Mouse (Mus musculus): ENCODE results near the gene Ifitm3.
"Not testable (repeated sequence)": the region's sequence is repeated elsewhere in the genome, so short reads cannot be mapped to it uniquely, and the experiment has no call there.

Gene Ifitm3

GRCm38 (mm10) chr7:141010593-141010992 is at the start of gene Ifitm3:
TSS of gene Ifitm3 (minus strand) at chr7:141010770.
- DNase-seq = peak; percentile 72 to 79

DNA sequence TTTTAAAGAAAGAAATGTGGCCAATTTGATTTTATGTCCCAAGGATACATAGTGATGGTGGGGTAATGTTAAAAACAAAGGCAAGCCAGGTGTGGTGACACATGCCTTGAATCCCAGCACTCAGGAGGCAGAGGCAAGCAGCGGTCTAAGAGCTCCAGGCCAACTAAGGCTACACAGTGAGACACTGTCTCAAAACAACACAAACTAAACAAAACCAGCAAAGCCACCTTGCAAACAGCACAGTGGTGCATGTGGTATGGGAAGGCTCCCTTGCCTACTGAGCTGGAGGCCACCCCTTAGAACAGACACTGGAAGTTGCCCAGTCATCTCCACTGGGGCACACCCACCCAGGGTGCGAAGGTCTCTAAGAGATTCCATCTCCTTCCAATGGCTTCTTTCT is 49.4 kb upstream of the Ifitm3 start:
- no peak for DNase-seq

- no peak for DNase-seq
These were observed 48.2 kb upstream of the Ifitm3 start for GRCm38 (mm10) chr7:141058601-141059341.

GRCm38 (mm10) chr7:141057541-141057940 is 47.0 kb upstream of the Ifitm3 start:
- peak; percentile 39 to 66 for DNase-seq

DNA sequence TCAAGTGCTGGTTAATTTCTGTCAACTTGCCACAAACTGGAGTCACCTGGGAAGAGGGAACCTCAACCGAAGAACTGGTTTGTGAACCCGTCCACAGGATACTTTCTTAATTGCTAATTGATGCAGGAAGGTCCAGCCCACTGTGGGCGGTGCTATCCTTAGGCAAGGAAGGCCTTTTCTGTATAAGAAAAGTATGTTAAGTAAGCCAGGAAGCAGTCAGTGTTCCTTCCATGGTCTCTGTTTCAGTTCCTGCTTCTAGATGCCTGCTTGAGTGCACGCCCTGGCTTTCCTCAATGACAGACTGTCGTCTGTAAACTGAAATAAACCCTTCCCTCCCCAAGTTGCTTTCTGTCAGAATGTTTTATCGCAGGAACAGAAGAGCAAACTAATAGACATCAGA is 46.4 kb upstream of the Ifitm3 start:
- DNase-seq = no peak

- no peak for DNase-seq
These were observed 45.2 kb upstream of the Ifitm3 start for GRCm38 (mm10) chr7:141055785-141056184.

DNA sequence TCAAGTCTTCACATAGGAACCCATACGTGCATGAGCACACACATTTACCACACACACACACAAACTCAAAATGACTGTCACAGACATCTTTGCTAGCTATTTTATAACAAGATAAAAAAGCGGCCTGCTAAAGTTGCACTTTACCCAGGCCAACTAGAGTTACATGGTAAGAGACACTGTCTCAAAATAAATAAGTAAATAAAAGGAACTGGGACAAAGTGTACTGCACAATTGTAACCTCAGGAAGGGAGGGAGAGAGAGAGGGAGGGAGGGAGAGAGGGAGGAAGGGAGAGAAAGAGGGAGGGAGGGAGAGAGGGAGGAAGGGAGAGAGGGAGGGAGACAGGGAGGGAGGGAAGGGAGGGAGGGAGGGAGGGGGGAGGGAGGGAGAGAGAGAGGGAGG is 41.9 kb upstream of the Ifitm3 start:
- DNase-seq = peak in 1 of 2 experiments; percentile 34

- peak in 1 of 2 experiments; percentile 27 for DNase-seq
These were observed 41.4 kb upstream of the Ifitm3 start for GRCm38 (mm10) chr7:141052016-141052415.

- DNase-seq = no peak
These were observed 40.6 kb upstream of the Ifitm3 start for GRCm38 (mm10) chr7:141051060-141051685.

GRCm38 (mm10) chr7:141049326-141049725 is 38.8 kb upstream of the Ifitm3 start:
- no peak for DNase-seq

GRCm38 (mm10) chr7:141048226-141049218 is 38.0 kb upstream of the Ifitm3 start:
- peak; percentile 93 to 97 for DNase-seq

DNA sequence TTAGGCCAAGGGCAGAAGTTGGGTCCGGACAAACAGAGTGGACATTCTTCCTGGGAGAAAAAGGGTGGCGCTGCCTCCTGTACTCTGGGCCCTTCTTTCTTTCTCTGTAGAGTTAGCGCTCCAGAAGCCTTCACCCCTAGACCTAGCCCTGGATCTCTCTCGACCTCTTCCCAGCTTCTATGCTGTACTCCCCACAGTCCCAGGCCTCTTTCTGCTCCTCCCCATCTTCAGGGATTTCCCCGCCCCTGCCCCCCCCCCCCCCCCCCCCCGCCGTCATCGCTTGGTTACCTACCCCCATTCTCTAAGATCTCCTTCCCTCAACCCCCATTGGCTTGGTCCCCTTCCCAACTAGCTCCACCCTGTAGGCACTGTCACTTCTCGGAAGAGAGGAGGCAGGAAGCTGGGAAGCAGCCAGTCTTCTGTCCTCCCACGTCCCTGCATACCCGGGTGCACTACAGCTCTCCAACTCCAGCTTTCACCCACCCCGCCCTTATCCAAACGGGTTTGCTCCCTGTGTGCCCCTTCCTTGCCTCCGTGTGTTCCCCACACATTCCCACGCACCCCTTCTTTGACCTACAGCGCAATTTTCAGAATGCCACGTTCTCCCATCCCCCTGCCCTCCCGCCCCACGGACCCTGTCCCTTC is 37.1 kb upstream of the Ifitm3 start:
- peak; percentile 80 to 86 for DNase-seq

GRCm38 (mm10) chr7:141046931-141047580 is 36.5 kb upstream of the Ifitm3 start:
- peak; percentile 39 to 46 for DNase-seq

DNA sequence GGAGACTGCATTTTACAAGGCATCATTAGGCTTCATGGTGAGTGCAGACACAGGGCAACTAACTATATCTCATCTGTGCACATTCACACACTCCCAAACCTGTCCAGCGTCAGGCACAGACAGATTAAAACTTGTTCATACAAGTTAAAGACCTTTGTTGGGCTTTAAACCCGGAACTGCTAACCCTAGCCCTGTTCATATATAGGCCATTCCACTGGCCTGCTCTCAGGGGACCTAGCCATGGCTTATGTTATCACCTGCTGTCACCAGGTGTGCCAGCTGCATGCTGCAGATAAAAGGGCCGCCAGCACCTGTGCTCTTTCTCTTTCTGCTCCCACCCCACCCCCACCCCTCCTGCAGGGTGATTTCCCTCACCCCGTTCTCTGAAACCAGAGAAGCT is 32.0 kb upstream of the Ifitm3 start:
- DNase-seq = no peak

- DNase-seq = peak; percentile 82 to 84
These were observed 31.1 kb upstream of the Ifitm3 start for GRCm38 (mm10) chr7:141041661-141042060.

DNA sequence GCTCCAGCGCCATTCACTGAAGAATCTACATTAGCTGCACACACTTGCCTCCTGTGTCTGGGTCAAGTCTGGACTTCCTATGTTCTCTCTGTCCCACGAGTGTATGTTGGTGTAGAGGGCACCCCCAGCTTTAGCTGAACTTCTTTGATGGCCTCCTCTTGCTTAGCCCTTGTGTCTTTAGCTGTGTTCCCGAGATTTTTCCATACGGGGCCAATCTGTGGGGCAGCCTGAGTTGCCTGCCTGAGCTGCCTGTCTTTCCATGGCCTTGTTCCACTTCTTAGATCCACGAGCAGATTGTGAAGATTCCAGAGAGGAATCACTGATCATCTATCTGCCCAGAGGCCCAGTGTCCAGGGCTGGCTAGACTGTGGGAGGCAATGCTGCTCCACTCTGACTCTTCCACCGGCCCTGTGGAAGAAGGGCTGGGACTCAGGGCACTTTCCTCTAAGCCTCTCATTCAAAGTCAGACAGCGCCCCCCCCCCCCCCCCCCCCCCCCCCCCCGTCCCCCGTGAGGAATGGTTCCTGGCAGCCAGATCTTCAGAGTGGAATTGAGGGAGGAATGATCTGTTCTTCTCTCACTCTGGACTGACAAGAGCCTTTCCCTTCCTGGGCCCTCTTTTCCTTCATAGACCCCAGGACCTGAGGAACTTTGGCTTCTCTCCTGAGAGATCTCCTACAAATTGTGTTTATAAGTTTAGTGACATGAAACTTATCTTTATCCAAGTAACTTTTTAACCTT is 30.5 kb upstream of the Ifitm3 start:
- DNase-seq = no peak

DNA sequence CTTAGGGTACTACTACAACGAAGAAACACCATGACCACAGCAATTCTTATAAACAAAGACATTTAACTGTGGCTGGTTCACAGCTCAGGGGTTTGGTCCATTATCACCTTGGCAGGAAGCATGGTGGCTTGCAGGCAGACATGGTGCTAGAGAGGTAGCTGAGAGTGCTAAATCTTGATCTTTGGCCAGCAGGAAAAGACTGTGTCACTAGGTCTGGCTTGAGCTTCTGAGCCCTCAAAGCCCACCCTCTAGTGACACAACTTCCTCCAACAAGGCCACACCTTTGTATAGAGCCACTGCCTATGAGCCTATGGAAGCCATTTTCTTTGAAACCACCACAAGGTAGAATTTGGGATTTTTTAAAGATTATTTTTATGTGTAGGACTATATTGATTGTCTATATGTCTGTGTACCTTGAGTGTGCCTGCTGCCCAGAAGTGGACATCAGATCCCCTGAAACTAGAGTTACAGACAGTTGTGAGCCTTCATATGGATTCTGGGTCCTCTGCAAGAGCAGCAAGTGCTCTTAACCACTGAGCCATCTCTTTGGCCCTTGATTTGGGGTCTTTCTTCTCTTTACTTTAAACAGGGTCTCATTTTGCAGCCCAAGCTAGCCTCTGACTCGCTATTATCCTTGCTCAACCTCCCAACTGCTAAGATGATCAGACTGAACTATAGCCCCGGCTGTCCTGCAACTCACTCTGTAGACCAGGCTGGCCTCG is 29.0 kb upstream of the Ifitm3 start:
- DNase-seq = no peak

DNA sequence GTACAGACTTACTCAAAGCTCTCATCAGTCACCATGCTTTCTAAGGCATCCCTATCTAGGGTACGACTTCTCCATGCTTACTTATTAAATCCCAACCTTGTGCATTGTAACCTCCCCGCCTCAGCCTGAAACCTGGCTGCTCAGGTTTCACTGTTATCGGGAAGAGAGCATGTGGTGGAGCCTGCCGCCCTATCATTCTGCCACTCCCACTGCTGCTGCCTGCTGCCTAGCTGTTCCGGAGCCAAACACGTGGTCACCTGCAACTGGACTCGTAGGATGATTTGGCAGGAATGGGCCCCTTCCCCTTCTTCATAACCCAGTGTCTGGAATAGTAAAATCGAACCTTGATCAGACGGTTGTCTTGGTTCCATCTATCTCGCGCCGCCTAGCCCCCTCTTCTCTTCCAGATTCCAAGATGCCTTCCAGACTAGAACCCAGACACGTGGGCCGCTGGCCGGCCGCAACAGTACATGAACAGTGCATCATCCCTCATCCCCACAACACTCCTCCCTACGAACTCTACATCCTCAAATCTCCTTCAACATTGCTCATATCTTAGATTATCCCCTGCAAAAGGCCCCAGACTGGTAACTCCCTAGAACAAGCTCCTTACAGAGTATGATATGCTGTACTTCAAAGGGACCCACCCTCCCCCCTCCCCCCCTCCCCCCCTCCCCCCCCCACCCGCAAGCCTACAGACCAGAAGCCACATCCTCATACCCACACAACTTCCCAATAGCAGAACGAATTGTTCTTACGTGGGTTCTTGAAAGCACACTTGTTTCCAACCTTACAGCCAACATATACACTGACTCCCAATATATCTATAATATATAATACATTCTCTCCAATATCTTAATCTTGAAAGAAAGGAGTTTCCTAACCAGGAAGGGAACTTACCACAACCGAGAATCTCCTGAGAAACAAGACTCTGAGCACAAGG is 27.8 kb upstream of the Ifitm3 start:
- no peak for DNase-seq

DNA sequence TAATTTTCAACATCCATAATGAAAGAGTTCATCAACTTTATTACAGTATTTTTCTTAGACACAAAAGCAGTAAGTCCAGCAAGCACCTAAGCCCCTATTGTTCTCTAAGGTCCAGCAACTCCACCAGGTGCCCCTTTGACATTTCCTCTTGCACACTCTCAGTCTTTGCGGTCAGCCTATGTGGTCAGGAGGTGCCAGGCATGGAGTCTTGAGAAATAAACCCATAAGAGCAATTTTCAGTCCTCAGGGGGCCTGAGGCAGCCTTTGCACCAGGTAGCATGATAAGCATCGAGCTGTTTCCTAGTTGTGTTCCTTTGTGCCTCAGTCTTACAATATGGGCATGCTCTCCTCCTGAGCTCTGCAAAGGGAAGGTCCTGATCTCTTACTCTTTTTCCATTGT is 26.1 kb upstream of the Ifitm3 start:
- not testable (repeated sequence) for DNase-seq
